ENCODE assay signal across 7 mouse cellular contexts in genomic region chr15:7459992-7460820, GRCm38 (mm10).
DNase-seq lines count a peak whose midpoint lies in the region; ATAC-seq and TF ChIP-seq lines count a peak whose summit lies in the region.

No protein-coding gene starts in this region.

- WGBS in cerebellum, adult 2 months = 31% methylated on average over 9 of the region's 9 CpGs
- WGBS in midbrain, embryonic 13.5 days = 32% methylated on average over 9 of the region's 9 CpGs

- peak; percentile 97 for TF ChIP-seq CTCF in Patski (IDR thresholded peaks at IDR 0.05)
- peak; percentile 86 for TF ChIP-seq CTCF in cerebellum, adult 2 months (IDR thresholded peaks at IDR 0.05; ENCODE audit: borderline replicate concordance, insufficient read depth, low read depth, low read length)
- peak; percentile 90 for TF ChIP-seq CTCF in left cerebral cortex, adult 2 months (IDR thresholded peaks at IDR 0.05)

- DNase-seq in Patski (ENCODE audit: low read depth, low spot score) = no peak
- DNase-seq in cerebellum, adult 2 months = peak; percentile 43 to 66
- peak; percentile 28 for DNase-seq in hindlimb bud, embryonic 11.5 days (ENCODE audit: extremely low spot score, low read depth, low spot score)
- DNase-seq in left cerebral cortex, adult 2 months (ENCODE audit: extremely low spot score in 1 of 2, low spot score in 2 of 2) = peak; percentile 64 to 70
- peak; percentile 16 for DNase-seq in splenic B cell, adult 2 months (ENCODE audit: low read depth, low spot score)

- ATAC-seq in Patski = peak; percentile 60
- ATAC-seq in frontal cortex, adult (ENCODE audit: low TSS enrichment) = peak; percentile 95
- peak; percentile 81 for ATAC-seq in midbrain, embryonic 13.5 days

- no peaks in the 10 kb centered on the region for H3K36me3 ChIP-seq in midbrain, embryonic 13.5 days
- H3K36me3 ChIP-seq in splenic B cell, adult 2 months (ENCODE audit: control insufficient read depth, insufficient read depth, low read length, poor library complexity, severe bottlenecking) = no peaks in the 10 kb centered on the region

- no peaks in the 10 kb centered on the region for H3K4me1 ChIP-seq in cerebellum, adult 2 months (ENCODE audit: control insufficient read depth, insufficient read depth, low read length)
- H3K4me1 ChIP-seq in midbrain, embryonic 13.5 days (replicated peaks) = no peaks in the 10 kb centered on the region

- H3K9me3 ChIP-seq in midbrain, embryonic 13.5 days = no peaks in the 10 kb centered on the region

- intact Hi-C loops in left cerebral cortex, adult 2 months (cut with DNase I) = loop anchor here (1.0 to 5.0 kb wide), 2 partner anchors 353 to 577 kb away; no protein-coding TSS in a partner anchor

- TF ChIP-seq POLR2A in cerebellum, adult 2 months (IDR thresholded peaks at IDR 0.05; ENCODE audit: borderline replicate concordance, insufficient read depth, low read length) = no peak

- H3K27me3 ChIP-seq in Patski = no peaks in the 10 kb centered on the region
- no peaks in the 10 kb centered on the region for H3K27me3 ChIP-seq in cerebellum, adult 2 months (ENCODE audit: control insufficient read depth, insufficient read depth, low read length)
- H3K27me3 ChIP-seq in midbrain, embryonic 13.5 days = no peaks in the 10 kb centered on the region; the same call in 1 of the 2 replicates
- H3K27me3 ChIP-seq in splenic B cell, adult 2 months (ENCODE audit: control insufficient read depth, insufficient read depth, low read length, poor library complexity, severe bottlenecking) = no peaks in the 10 kb centered on the region

- no peak overlapping the region for H3K27ac ChIP-seq in cerebellum, adult 2 months (ENCODE audit: insufficient read depth, low read length)
- no peak overlapping the region for H3K27ac ChIP-seq in left cerebral cortex, adult 2 months
- H3K27ac ChIP-seq in midbrain, embryonic 13.5 days = no peak overlapping the region

- no peak overlapping the region for H3K4me3 ChIP-seq in cerebellum, adult 2 months (replicated peaks; ENCODE audit: insufficient read depth, low read depth, low read length)
- no peak overlapping the region for H3K4me3 ChIP-seq in left cerebral cortex, adult 2 months
- no peak overlapping the region for H3K4me3 ChIP-seq in midbrain, embryonic 13.5 days (replicated peaks)

- no peak overlapping the region for H3K4me2 ChIP-seq in midbrain, embryonic 13.5 days (replicated peaks)

- CTCF ChIA-PET in Patski (lab: Charles Lee) = interaction anchor here (1.0 to 3.2 kb wide), 24 partner anchors 8 to 643 kb away, joined by 3 to 11 read pairs (median 4); partner anchors contain the start of gene Wdr70

- in situ Hi-C loops in Patski (cut with MboI; ENCODE audit: low pct_unique_long_range_greater_than_20kb) = loop anchor here (10.0 kb wide), 1 partner anchor 565 kb away; no protein-coding TSS in a partner anchor

- POLR2A ChIA-PET in Patski (lab: Charles Lee) = interaction anchor here (1.0 kb wide), 1 partner anchor 350 kb away, joined by 3 read pairs; no protein-coding TSS in a partner anchor

- H3K9ac ChIP-seq in midbrain, embryonic 13.5 days (replicated peaks) = no peak overlapping the region
